Mouse (Mus musculus) hindbrain, embryonic 11.5 days (tissue): ENCODE measurements at regions not wholly inside any gene's neighbourhood (a gene's known extent, or its start where the extent isn't known, plus 50 kb on each side); places are given as distances from the start of the nearest gene placed in this dataset.

Experiments
- ATAC-seq: fragments of 200-750 bp; cut with Nextera tagmentation; 2 replicates; pipeline ENCODE4 v1.8.0; 2017; ENCODE audit warnings: mild to moderate bottlenecking, moderate TSS enrichment, moderate library complexity; ENCODE audit not compliant: low FRiP score
- DNase-seq: peaks from one replicate; pipeline ENCODE4 v3.0.0-alpha.2; 2015; ENCODE audit warnings: low spot score
- H3K27ac ChIP-seq: fragments of 300-500 bp; sonication (generic); 2 replicates; pipeline ENCODE4 v1.5.1; 2014; ENCODE audit warnings: mild to moderate bottlenecking, low read depth, low read length
- H3K27me3 ChIP-seq: fragments of 300-500 bp; sonication (generic); 2 replicates; pipeline ENCODE4 v1.6.1; 2014; ENCODE audit warnings: mild to moderate bottlenecking, low read length, moderate library complexity, mixed read lengths; ENCODE audit not compliant: control insufficient read depth, insufficient read depth
- H3K36me3 ChIP-seq: fragments of 300-500 bp; sonication (generic); 2 replicates; pipeline ENCODE4 v1.6.1; 2014; ENCODE audit warnings: mild to moderate bottlenecking, low read length, moderate library complexity, mixed read lengths; ENCODE audit not compliant: control insufficient read depth, insufficient read depth
- H3K4me1 ChIP-seq: fragments of 300-500 bp; sonication (generic); replicated peaks from 2 replicates; pipeline ENCODE4 v1.6.1; 2014; ENCODE audit warnings: low read length, mixed read lengths; ENCODE audit not compliant: control insufficient read depth, insufficient read depth
- H3K4me2 ChIP-seq: fragments of 300-500 bp; sonication (generic); replicated peaks from 2 replicates; pipeline ENCODE4 v1.6.1; 2014; ENCODE audit warnings: mild to moderate bottlenecking, low read depth, low read length
- H3K4me3 ChIP-seq: fragments of 300-500 bp; sonication (generic); 2 replicates; pipeline ENCODE4 v1.5.1; 2014; ENCODE audit warnings: low read depth, low read length
- H3K9ac ChIP-seq: fragments of 300-500 bp; sonication (generic); 2 replicates; pipeline ENCODE4 v1.6.1; 2014; ENCODE audit warnings: low read depth, low read length
- H3K9me3 ChIP-seq: fragments of 300-500 bp; sonication (generic); 2 replicates; pipeline ENCODE4 v1.6.1; 2016; ENCODE audit warnings: low read length; ENCODE audit not compliant: control insufficient read depth
- WGBS: fragments of 180-500 bp; shearing (Covaris S2); extraction: QIAGEN DNeasy Blood & Tissue Kit; methylation state at CpG from one replicate; pipeline ENCODE4 v1.1.7; 2014; 5-methylcytosine and 5-hydroxymethylcytosine counted together

GRCm38 (mm10) chr6:127207308-127207707 is 55.3 kb upstream of the Ccnd2 start:
- 76% methylated on average over 5 of the region's 5 CpGs for WGBS

GRCm38 (mm10) chr6:127213355-127213754 is 61.4 kb upstream of the Ccnd2 start:
- 93% methylated on average over 3 of the region's 3 CpGs for WGBS
- DNase-seq (no peak), ATAC-seq (no peak)

More at GRCm38 (mm10) chr6:127207308-127207707, 55.3 kb upstream of the Ccnd2 start:
- Histone ChIP-seq H3K4me2 (no peak overlapping the region), H3K4me3 (no peak overlapping the region), H3K9me3 (no peaks in the 10 kb centered on the region), H3K36me3 (no peaks in the 10 kb centered on the region), H3K27me3 (no peaks in the 10 kb centered on the region), H3K27ac (no peak overlapping the region), H3K4me1 (no peaks in the 10 kb centered on the region), H3K9ac (no peak overlapping the region)
- ATAC-seq, result no peak
- no peak for DNase-seq

GRCm38 (mm10) chr6:127215915-127216314 is 63.9 kb upstream of the Ccnd2 start:
- DNase-seq, result no peak
- Histone ChIP-seq H3K9me3 (no peaks in the 10 kb centered on the region), H3K4me1 (no peaks in the 10 kb centered on the region), H3K36me3 (no peaks in the 10 kb centered on the region), H3K4me3 (no peak overlapping the region), H3K27ac (no peak overlapping the region), H3K4me2 (no peak overlapping the region), H3K27me3 (no peaks in the 10 kb centered on the region), H3K9ac (no peak overlapping the region)
- 77% methylated on average over 4 of the region's 4 CpGs for WGBS
- ATAC-seq, result no peak

More at GRCm38 (mm10) chr6:127213355-127213754, 61.4 kb upstream of the Ccnd2 start:
- Histone ChIP-seq H3K9me3 (no peaks in the 10 kb centered on the region), H3K36me3 (no peaks in the 10 kb centered on the region), H3K9ac (no peak overlapping the region), H3K4me1 (no peaks in the 10 kb centered on the region), H3K4me2 (no peak overlapping the region), H3K27me3 (no peaks in the 10 kb centered on the region), H3K27ac (no peak overlapping the region), H3K4me3 (no peak overlapping the region)

DNA sequence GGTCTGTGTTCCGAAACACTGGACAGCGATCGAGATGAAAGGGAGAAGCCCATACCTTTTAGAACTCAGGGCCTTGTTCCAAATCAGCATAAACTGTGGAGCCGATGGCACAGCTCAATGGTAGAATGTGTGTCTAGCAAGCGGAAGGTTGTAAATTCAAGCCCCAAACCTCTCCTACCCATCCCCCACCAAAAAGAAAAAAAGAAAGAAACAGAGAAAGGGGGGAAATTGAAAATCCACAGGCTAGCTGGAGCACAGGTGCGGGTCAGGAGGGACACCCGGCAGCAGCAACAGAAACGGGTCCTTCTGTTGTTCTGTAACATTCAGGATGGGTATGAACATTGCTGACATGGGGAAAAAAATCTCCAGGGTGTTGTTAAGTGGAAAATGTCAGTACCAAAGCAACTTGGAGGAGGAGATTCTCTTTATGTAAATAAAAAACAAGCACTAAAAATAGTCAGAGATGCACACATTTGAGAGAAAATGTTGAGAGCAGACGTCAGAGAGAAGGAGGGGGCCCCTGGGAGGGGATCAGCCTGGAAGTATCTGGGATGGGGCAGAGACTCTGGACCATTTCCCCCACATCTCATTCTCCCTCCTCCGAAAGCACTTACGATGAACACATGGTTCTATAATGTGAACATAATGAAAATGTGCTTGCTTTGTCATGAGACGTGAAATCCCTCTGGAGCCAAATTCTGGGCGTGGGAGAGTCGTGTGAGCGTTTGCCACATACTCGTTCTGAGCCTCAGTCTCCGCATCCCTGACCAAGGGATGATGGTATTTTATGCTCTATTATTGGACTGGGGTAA is 66.8 kb upstream of the Ccnd2 start:
- ATAC-seq (no peak), DNase-seq (no peak)
- Histone ChIP-seq H3K4me3 (no peak overlapping the region), H3K4me2 (no peak overlapping the region), H3K27me3 (no peaks in the 10 kb centered on the region), H3K36me3 (no peaks in the 10 kb centered on the region), H3K27ac (no peak overlapping the region), H3K9ac (no peak overlapping the region), H3K4me1 (no peaks in the 10 kb centered on the region), H3K9me3 (no peaks in the 10 kb centered on the region)
- WGBS, result 84% methylated on average over 17 of the region's 17 CpGs

DNA sequence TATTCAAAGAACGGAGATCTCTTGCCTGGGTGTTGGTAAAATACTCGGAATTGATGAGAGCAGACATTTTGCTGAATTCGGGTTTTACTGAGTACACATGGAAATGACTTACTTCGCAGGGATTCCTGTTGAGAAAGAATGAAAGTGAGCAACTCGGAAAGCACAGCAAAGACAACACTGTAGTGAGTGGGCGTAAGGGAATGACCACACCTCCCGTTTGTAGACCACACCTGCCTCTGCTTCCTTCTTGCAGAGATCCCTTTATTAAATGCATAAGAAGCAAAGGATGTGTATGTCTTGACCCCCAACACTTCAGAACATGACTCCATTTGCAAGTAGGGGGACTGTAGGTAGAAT is 67.4 kb upstream of the Ccnd2 start:
- Histone ChIP-seq H3K9me3 (no peaks in the 10 kb centered on the region), H3K4me3 (no peak overlapping the region), H3K9ac (no peak overlapping the region), H3K27me3 (no peaks in the 10 kb centered on the region), H3K4me2 (no peak overlapping the region), H3K4me1 (no peaks in the 10 kb centered on the region), H3K27ac (no peak overlapping the region), H3K36me3 (no peaks in the 10 kb centered on the region)
- WGBS, result 85% methylated on average over 7 of the region's 7 CpGs
- no peak for DNase-seq
- no peak for ATAC-seq

- Histone ChIP-seq H3K4me3 (no peak overlapping the region), H3K4me1 (no peaks in the 10 kb centered on the region), H3K9me3 (no peaks in the 10 kb centered on the region), H3K9ac (no peak overlapping the region), H3K27me3 (no peaks in the 10 kb centered on the region), H3K27ac (no peak overlapping the region), H3K4me2 (no peak overlapping the region), H3K36me3 (no peaks in the 10 kb centered on the region)
- WGBS, result 81% methylated on average over 5 of the region's 5 CpGs
- DNase-seq (no peak), ATAC-seq (no peak)
Measured at GRCm38 (mm10) chr6:127226242-127226983, 74.4 kb upstream of the Ccnd2 start.

- no peak overlapping the region for H3K27ac ChIP-seq
- DNase-seq (no peak), ATAC-seq (no peak)
- 71% methylated on average over 4 of the region's 4 CpGs for WGBS
- no peak overlapping the region for H3K9ac ChIP-seq
- H3K4me3 ChIP-seq, result no peak overlapping the region
- no peak overlapping the region for H3K4me2 ChIP-seq
- H3K4me1 ChIP-seq, result no peaks in the 10 kb centered on the region
- H3K9me3 ChIP-seq, result no peaks in the 10 kb centered on the region
- H3K36me3 ChIP-seq, result no peaks in the 10 kb centered on the region
- H3K27me3 ChIP-seq, result no peaks in the 10 kb centered on the region
Measured at GRCm38 (mm10) chr6:127236510-127237109, 84.6 kb upstream of the Ccnd2 start.

- 82% methylated on average over 12 of the region's 12 CpGs for WGBS
Measured at GRCm38 (mm10) chr6:127237168-127237567, 85.2 kb upstream of the Ccnd2 start.

More at GRCm38 (mm10) chr6:127237168-127237567, 85.2 kb upstream of the Ccnd2 start:
- Histone ChIP-seq H3K9ac (no peak overlapping the region), H3K4me1 (no peaks in the 10 kb centered on the region), H3K4me2 (no peak overlapping the region), H3K4me3 (no peak overlapping the region), H3K27me3 (no peaks in the 10 kb centered on the region), H3K9me3 (no peaks in the 10 kb centered on the region), H3K36me3 (no peaks in the 10 kb centered on the region), H3K27ac (no peak overlapping the region)
- no peak for ATAC-seq
- DNase-seq, result no peak
